Mouse (Mus musculus) olfactory bulb, adult 2 months (tissue): ENCODE measurements around the gene Spock2.

Experiments
- CTCF ChIP-seq: fragments of 200-500 bp; IDR thresholded peaks from 2 replicates; pipeline ENCODE4 v1.5.1; 2012; ENCODE audit warnings: low read depth, mild to moderate bottlenecking, low read length, moderate library complexity; ENCODE audit not compliant: insufficient read depth
- POLR2A ChIP-seq: fragments of 200-500 bp; IDR thresholded peaks from 2 replicates; pipeline ENCODE4 v1.6.1; 2012; ENCODE audit warnings: mild to moderate bottlenecking, low read depth, low read length, moderate library complexity; ENCODE audit not compliant: insufficient read depth

- TF ChIP-seq CTCF (no peak), POLR2A (no peak)
These were observed 12.3 kb upstream of the Spock2 start for GRCm38 (mm10) chr10:60093751-60094150.
